Mouse (Mus musculus) heart, embryonic 15.5 days (tissue): ENCODE results near the gene Thoc6. TPM values are rescaled to one million over a fixed set of nuclear protein-coding genes. Genes with fewer than 3 reads are reported as not detected.

Experiments used
- ATAC-seq: fragments of 200-750 bp; cut with Nextera tagmentation; replicated peaks from 2 replicates; pipeline ENCODE4 v1.8.0; 2017; ENCODE audit warnings: low read depth, moderate TSS enrichment; ENCODE audit not compliant: insufficient number of reproducible peaks, insufficient read depth, low FRiP score
- H3K27ac ChIP-seq: fragments of 300-500 bp; sonication (generic); 2 replicates; pipeline ENCODE4 v1.5.1; 2015; ENCODE audit warnings: mild to moderate bottlenecking, inconsistent platforms
- H3K27me3 ChIP-seq: fragments of 300-500 bp; sonication (generic); 2 replicates; pipeline ENCODE4 v1.6.1; 2015; ENCODE audit warnings: inconsistent platforms
- H3K36me3 ChIP-seq: fragments of 300-500 bp; sonication (generic); 2 replicates; pipeline ENCODE4 v1.6.1; 2015; ENCODE audit warnings: mild to moderate bottlenecking, inconsistent platforms
- H3K4me1 ChIP-seq: fragments of 300-500 bp; sonication (generic); replicated peaks from 2 replicates; pipeline ENCODE4 v1.6.1; 2015; ENCODE audit warnings: inconsistent platforms
- H3K4me2 ChIP-seq: fragments of 300-500 bp; sonication (generic); 2 replicates; pipeline ENCODE4 v1.6.1; 2015; ENCODE audit warnings: inconsistent platforms, mild to moderate bottlenecking, moderate library complexity
- H3K4me3 ChIP-seq: fragments of 300-500 bp; sonication (generic); 2 replicates; pipeline ENCODE4 v1.5.1; 2015; ENCODE audit warnings: mild to moderate bottlenecking, inconsistent platforms
- H3K9ac ChIP-seq: fragments of 300-500 bp; sonication (generic); 2 replicates; pipeline ENCODE4 v1.6.1; 2015; ENCODE audit warnings: mild to moderate bottlenecking, inconsistent platforms
- H3K9me3 ChIP-seq: fragments of 300-500 bp; sonication (generic); replicated peaks from 2 replicates; pipeline ENCODE4 v1.6.1; 2016; ENCODE audit warnings: inconsistent platforms
- WGBS: fragments of 180-500 bp; shearing (Covaris S2); methylation state at CpG from one replicate; pipeline ENCODE4 v1.1.7; 2015; ENCODE audit warnings: mixed read lengths; 5-methylcytosine and 5-hydroxymethylcytosine counted together
- polyA plus RNA-seq: library from polyadenylated mRNA; unstranded; fragments of >200 nt; fragmentation: Nextera tagmentation; extraction: Ambion mirVana; gene quantifications from 2 replicates; pipeline ENCODE4 v1.2.1, GENCODE M21; 2015

The Thoc6 gene
- polyA plus RNA-seq = 29.4 and 36.8 TPM in 2 replicates

DNA sequence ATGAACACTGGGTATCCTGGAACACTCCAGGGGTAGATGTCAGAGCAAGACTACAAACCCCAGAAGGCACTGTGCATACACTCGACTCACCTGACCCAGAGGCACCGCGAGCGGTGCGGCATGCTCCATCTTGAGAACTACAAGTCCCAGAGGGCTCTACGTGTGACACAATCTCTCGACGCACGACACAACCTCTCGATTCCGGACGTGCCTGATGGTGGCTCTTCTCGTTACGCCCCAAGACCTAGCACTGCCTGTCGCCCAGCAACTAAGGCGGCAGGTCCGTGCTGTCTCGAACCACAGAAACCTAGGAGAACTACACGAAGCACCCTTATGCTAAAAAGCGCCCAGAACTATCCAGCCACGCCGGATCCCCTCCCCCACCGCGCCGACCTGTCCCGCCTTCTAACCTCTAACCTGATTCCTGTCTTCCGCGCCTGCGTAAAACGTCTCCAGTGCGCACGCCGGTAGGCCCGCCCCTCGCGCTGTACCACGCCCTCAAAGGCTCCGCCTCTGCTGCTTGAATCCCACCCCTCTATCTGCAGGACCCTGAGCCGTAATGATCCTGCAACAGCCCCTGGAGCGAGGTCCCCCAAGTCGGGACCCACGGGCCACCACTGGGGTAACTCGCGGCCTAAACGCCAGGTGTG is at the start of gene Thoc6, which contains the start of gene Hcfc1r1:
Gene Thoc6, minus strand, starts transcription at position 459 of the 650 bp plus-strand sequence.
Gene Hcfc1r1, plus strand, starts transcription at position 173 of the 650 bp plus-strand sequence.
- H3K27ac ChIP-seq = peak within 1 kb of the TSS; percentile 97
- H3K9ac ChIP-seq = peak within 1 kb of the TSS; percentile 71
- H3K27me3 ChIP-seq = peaks cover 6% of the 10 kb centered on the region
- under 1% methylated on average over 45 of the region's 45 CpGs for WGBS
- H3K4me3 ChIP-seq = peak within 1 kb of the TSS; percentile 62
- ATAC-seq = peak; percentile 86
- H3K9me3 ChIP-seq = no peaks in the 10 kb centered on the region
- H3K4me1 ChIP-seq = peaks cover 40% of the 10 kb centered on the region
- peaks cover 18% of the 10 kb centered on the region; the same call in 1 of the 2 replicates for H3K36me3 ChIP-seq
- H3K4me2 ChIP-seq = peak within 1 kb of the TSS; percentile 82

DNA sequence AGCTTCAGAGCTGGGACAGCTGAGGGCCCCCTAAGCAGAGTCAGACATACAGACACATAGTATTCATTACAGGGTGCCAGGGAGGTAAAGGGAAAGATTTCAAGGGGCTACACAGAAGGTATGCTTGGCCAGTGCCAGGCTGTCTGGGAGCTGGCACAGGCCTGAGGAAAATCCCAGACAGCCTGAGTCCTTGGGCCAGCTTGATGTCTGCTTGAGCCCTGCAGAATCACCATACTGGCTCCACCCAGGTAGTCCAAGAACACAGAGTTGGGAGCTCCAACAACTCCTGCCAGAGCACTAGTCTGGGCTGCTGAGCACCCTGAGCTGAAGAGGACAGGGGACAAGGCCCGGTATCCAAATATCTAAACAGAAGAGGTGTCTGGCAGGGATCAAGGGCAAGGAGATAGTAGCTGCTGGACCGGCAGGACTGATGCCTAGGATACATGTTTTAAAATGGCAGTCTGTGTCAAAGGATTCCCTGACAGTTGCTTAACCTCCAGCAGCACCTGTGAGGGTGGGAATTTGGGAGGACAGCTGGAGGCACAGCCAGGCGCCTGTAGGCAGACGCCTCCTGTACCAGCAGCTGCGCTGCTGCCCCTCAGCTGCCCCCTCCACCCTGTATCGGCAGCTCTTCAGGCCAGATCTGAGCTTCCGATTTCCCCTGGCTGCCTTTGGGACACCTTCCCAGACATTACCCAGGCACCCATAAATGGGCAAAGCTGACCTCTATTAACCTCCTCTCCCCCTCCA is 48.9 kb upstream of the Thoc6 start, which contains the start of gene 1520401A03Rik:
Gene 1520401A03Rik, minus strand, starts transcription at position 408 of the 750 bp plus-strand sequence.
- Histone ChIP-seq H3K9me3 (no peaks in the 10 kb centered on the region), H3K27ac (no peak within 1 kb of the TSS), H3K36me3 (no peaks in the 10 kb centered on the region), H3K4me3 (no peak within 1 kb of the TSS), H3K4me2 (no peak within 1 kb of the TSS), H3K27me3 (0 out of 2 replicates have a peak, but pooled peaks cover 3% of the 10 kb centered on the region), H3K4me1 (peaks cover 14% of the 10 kb centered on the region), H3K9ac (no peak within 1 kb of the TSS)
- WGBS = 56% methylated on average over 7 of the region's 7 CpGs
- no peak for ATAC-seq

- no peak overlapping the region for H3K9ac ChIP-seq
- ATAC-seq = no peak
Measured at GRCm38 (mm10) chr17:23721886-23722285, 48.2 kb upstream of the Thoc6 start.

DNA sequence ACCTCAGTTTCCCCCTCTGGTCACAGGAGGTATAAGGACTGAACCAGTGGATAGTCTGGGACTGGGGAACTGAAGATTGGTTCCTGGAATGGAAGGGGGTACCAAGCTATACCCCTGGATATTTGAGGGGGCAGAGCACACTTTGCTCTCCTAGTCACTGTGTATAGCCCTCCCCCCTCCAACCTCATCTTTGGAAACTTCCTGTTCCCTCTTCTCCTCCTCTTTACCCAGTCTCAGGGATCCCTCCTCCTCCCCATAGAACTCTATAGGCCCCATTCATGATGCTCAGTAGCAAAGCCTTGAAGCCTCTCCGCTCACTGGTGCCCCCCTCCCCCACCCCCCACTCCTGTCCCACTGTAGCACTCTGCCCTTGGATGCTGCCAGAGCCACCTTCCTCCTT is 45.8 kb upstream of the Thoc6 start:
- no peak overlapping the region for H3K4me2 ChIP-seq
- H3K36me3 ChIP-seq = no peaks in the 10 kb centered on the region
- WGBS = 22% methylated on average over 1 of the region's 1 CpGs
- no peaks in the 10 kb centered on the region for H3K4me1 ChIP-seq
- H3K27ac ChIP-seq = no peak overlapping the region
- no peaks in the 10 kb centered on the region for H3K9me3 ChIP-seq
- H3K9ac ChIP-seq = no peak overlapping the region
- H3K27me3 ChIP-seq = 0 out of 2 replicates have a peak, but pooled peaks cover 3% of the 10 kb centered on the region
- H3K4me3 ChIP-seq = no peak overlapping the region
- ATAC-seq = no peak

More at GRCm38 (mm10) chr17:23721886-23722285, 48.2 kb upstream of the Thoc6 start:
- Histone ChIP-seq H3K4me3 (no peak overlapping the region), H3K9me3 (no peaks in the 10 kb centered on the region), H3K27me3 (0 out of 2 replicates have a peak, but pooled peaks cover 3% of the 10 kb centered on the region), H3K4me2 (no peak overlapping the region), H3K4me1 (peaks cover 8% of the 10 kb centered on the region), H3K36me3 (no peaks in the 10 kb centered on the region), H3K27ac (no peak overlapping the region)
- 80% methylated on average over 2 of the region's 2 CpGs for WGBS

- Histone ChIP-seq H3K9me3 (no peaks in the 10 kb centered on the region), H3K27me3 (0 out of 2 replicates have a peak, but pooled peaks cover 3% of the 10 kb centered on the region), H3K4me1 (no peaks in the 10 kb centered on the region), H3K27ac (no peak overlapping the region), H3K4me2 (no peak overlapping the region), H3K9ac (no peak overlapping the region), H3K36me3 (no peaks in the 10 kb centered on the region), H3K4me3 (no peak overlapping the region)
- 58% methylated on average over 2 of the region's 2 CpGs for WGBS
- no peak for ATAC-seq
Measured at GRCm38 (mm10) chr17:23717003-23717402, 43.3 kb upstream of the Thoc6 start.

GRCm38 (mm10) chr17:23706212-23706611 is 32.5 kb upstream of the Thoc6 start:
- WGBS = 2% methylated on average over 3 of the region's 3 CpGs
- Histone ChIP-seq H3K36me3 (no peaks in the 10 kb centered on the region), H3K4me3 (no peak overlapping the region), H3K9me3 (no peaks in the 10 kb centered on the region), H3K27me3 (peaks cover 21% of the 10 kb centered on the region), H3K4me2 (no peak overlapping the region), H3K4me1 (no peaks in the 10 kb centered on the region), H3K9ac (no peak overlapping the region), H3K27ac (no peak overlapping the region)
- ATAC-seq = 0 out of 2 replicates have a peak, but pooled peaks have one; percentile 16

DNA sequence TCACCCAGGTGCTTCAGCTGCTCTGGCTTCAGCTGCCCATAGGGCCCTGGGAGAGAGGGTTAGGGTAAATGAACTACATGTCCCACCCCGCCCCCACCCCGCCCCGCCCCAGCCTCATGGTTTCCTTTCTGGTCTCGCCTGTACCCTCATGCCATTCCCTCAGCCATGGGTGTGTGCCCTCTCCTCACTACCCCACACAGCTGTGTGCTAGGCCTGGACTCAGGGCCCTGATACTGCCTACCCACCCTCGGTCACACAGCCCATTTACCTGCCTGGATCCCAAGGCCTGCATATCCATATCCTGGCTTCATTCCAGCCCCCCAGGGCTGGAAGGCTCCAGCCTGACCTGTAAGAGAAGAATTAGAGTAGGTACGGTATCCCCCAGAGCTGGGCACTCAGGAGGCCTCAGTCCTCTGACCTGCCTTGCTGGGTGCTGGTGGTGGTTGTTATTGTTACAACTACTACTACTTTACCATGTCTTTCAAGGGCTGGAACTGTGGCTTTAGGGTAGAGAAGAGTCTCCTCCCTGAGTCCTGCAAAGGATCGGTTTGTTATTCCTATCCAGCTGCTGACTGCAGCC is 31.9 kb upstream of the Thoc6 start:
- no peaks in the 10 kb centered on the region for H3K9me3 ChIP-seq
- ATAC-seq = no peak
- no peak overlapping the region for H3K9ac ChIP-seq
- peaks cover 27% of the 10 kb centered on the region for H3K27me3 ChIP-seq
- no peaks in the 10 kb centered on the region for H3K4me1 ChIP-seq
- no peak overlapping the region for H3K4me2 ChIP-seq
- H3K36me3 ChIP-seq = no peaks in the 10 kb centered on the region
- 70% methylated on average over 7 of the region's 7 CpGs for WGBS
- no peak overlapping the region for H3K27ac ChIP-seq
- no peak overlapping the region for H3K4me3 ChIP-seq

DNA sequence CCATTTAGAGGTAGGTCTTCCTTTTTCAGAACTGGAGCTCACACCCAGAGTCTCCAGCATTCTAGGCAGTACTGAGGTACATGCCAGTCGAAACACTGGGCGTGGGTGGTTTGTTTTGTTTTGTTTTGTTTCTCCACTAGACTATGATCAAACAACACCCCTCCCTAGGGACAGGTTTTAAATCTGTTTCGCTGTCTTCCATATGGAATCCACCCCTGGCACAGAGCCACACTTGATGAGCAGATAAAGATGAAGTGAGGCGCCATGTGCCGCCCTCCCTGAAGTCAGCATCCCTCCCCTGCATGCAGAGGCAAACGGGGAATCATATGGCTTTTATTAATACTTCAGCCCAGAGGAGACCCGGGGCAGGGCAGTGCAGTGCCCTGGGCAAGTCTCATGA is 31.1 kb upstream of the Thoc6 start:
- H3K9me3 ChIP-seq = no peaks in the 10 kb centered on the region
- H3K27me3 ChIP-seq = peaks cover 29% of the 10 kb centered on the region
- H3K4me3 ChIP-seq = no peak overlapping the region
- peaks cover 3% of the 10 kb centered on the region for H3K4me1 ChIP-seq
- no peak for ATAC-seq
- no peak overlapping the region for H3K9ac ChIP-seq
- 52% methylated on average over 7 of the region's 7 CpGs for WGBS
- H3K36me3 ChIP-seq = no peaks in the 10 kb centered on the region
- no peak overlapping the region for H3K27ac ChIP-seq
- no peak overlapping the region for H3K4me2 ChIP-seq

DNA sequence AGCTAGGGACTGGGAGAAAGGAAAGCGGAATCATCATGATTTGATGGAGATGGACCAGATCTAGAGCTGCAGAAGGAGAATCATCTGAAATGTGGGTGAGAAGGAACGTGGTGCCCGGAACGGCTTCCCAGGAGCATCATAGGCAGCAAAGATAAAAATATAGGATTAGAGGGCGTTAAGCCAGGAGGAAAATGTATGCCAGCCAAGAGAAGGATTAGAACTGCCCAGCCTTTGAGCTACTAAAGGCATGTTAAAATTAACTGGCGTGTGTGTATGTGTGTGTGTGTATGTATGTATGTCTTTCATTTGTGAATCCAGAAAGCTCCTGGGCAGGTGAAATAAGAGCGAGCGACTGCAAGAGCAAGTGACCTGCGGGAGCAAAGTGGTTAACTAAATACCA is 29.6 kb upstream of the Thoc6 start:
- Histone ChIP-seq H3K4me3 (no peak overlapping the region), H3K9ac (no peak overlapping the region), H3K4me1 (peaks cover 9% of the 10 kb centered on the region), H3K36me3 (no peaks in the 10 kb centered on the region), H3K9me3 (no peaks in the 10 kb centered on the region), H3K27ac (no peak overlapping the region), H3K4me2 (no peak overlapping the region), H3K27me3 (peaks cover 43% of the 10 kb centered on the region)
- ATAC-seq = no peak
- 72% methylated on average over 9 of the region's 9 CpGs for WGBS

DNA sequence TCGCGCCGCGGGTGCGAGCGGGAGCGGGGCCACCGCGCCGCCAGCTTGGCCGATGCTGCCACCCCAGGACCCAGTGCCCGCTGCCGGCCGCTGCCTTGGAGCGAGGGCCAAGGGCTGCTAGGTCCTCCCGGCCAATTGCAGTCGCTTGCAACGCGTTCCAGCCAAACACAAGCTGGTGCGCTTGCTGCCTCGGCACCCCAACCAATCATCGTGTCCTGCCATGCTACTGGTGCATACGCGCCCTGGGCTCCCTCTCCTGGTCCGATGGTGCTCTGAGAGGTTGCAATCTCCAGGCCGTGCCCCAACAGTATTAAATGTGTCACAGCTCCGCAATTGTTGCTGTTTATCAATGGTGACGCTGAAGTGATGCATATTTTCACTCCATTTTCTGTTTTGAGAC is 26.4 kb upstream of the Thoc6 start:
- H3K36me3 ChIP-seq = no peaks in the 10 kb centered on the region
- H3K4me3 ChIP-seq = peak overlapping the region; percentile 64
- ATAC-seq = peak; percentile 95
- H3K9me3 ChIP-seq = no peaks in the 10 kb centered on the region
- no peak overlapping the region for H3K27ac ChIP-seq
- whole genome bisulfite sequencing = under 1% methylated on average over 28 of the region's 28 CpGs
- H3K4me2 ChIP-seq = peak overlapping the region; percentile 99
- H3K9ac ChIP-seq = peak overlapping the region; percentile 60
- H3K4me1 ChIP-seq = peaks cover 9% of the 10 kb centered on the region
- H3K27me3 ChIP-seq = peaks cover 49% of the 10 kb centered on the region
